Comparison of ENCODE assay signal across 8 mouse cellular contexts in the genomic region with DNA sequence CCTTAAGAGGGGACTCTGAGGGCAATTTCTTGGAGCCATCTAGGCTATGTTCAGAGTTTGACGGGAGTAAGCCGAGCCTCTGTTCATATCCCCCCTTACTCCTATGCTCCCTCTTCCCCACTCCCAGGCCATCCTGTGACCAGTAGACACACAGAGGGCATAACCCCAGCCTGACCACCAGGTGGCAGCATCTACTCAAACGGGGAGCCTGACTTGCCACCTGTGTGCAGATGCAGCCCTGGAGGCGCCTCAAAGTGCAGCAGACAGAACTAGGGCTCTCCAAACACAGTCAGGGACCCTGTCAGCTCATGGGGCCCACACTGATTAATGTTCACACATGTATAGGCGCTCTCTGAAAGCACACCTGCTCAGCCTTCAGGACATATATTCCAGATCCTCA. TPM values are rescaled to one million over a fixed set of nuclear protein-coding genes. Genes with fewer than 3 reads are reported as not detected.
DNase-seq lines count a peak whose midpoint lies in the region; ATAC-seq lines count a peak whose summit lies in the region.

No protein-coding gene starts in this region.

- 10% methylated on average over 5 of the region's 5 CpGs for WGBS in intestine, embryonic 14.5 days
- WGBS in limb, embryonic 13.5 days: 4% methylated on average over 5 of the region's 5 CpGs
- 8% methylated on average over 5 of the region's 5 CpGs for WGBS in midbrain, embryonic 15.5 days

- peaks cover 8% of the 10 kb centered on the region; the same call in 1 of the 2 replicates for H3K27me3 ChIP-seq in intestine, embryonic 14.5 days (replicated peaks; ENCODE audit: control insufficient read depth, insufficient read depth, low read length)
- peaks cover 25% of the 10 kb centered on the region for H3K27me3 ChIP-seq in limb, embryonic 13.5 days
- peaks cover 11% of the 10 kb centered on the region; the same call in 1 of the 2 replicates for H3K27me3 ChIP-seq in midbrain, embryonic 15.5 days (replicated peaks)

- peak; percentile 67 to 75 for DNase-seq in left cerebral cortex, adult 18-20 months (ENCODE audit: low spot score in 2 of 2)
- no peak for DNase-seq in left cerebral cortex, adult 11 months (ENCODE audit: low spot score)
- DNase-seq in gastrocnemius, postnatal 14 days: peak; percentile 83
- DNase-seq in intestine, embryonic 14.5 days (ENCODE audit: low spot score): peak; percentile 92
- DNase-seq in spleen, postnatal 10 days (ENCODE audit: low spot score in 2 of 2): peak; percentile 85 to 93

- no peaks in the 10 kb centered on the region for H3K36me3 ChIP-seq in intestine, embryonic 14.5 days (ENCODE audit: control insufficient read depth, insufficient read depth, low read length)
- H3K36me3 ChIP-seq in limb, embryonic 13.5 days: no peaks in the 10 kb centered on the region
- H3K36me3 ChIP-seq in midbrain, embryonic 15.5 days (replicated peaks): no peaks in the 10 kb centered on the region

- H3K4me2 ChIP-seq in intestine, embryonic 14.5 days (ENCODE audit: low read length): no peak overlapping the region
- no peak overlapping the region for H3K4me2 ChIP-seq in limb, embryonic 13.5 days (replicated peaks)
- H3K4me2 ChIP-seq in midbrain, embryonic 15.5 days: no peak overlapping the region

- ATAC-seq in common myeloid progenitor, adult 5-6 weeks (replicated peaks; ENCODE audit: low read depth, poor library complexity, severe bottlenecking): peak; percentile 64
- peak; percentile 72 for ATAC-seq in intestine, embryonic 14.5 days (replicated peaks; ENCODE audit: low FRiP score, low TSS enrichment, low read depth)
- ATAC-seq in limb, embryonic 13.5 days (ENCODE audit: low FRiP score, low read depth): peak; percentile 58; the same call in 1 of the 2 replicates
- peak; percentile 48 for ATAC-seq in midbrain, embryonic 15.5 days (replicated peaks)

- H3K9me3 ChIP-seq in intestine, embryonic 14.5 days (ENCODE audit: control insufficient read depth, low read length): no peaks in the 10 kb centered on the region
- no peaks in the 10 kb centered on the region for H3K9me3 ChIP-seq in limb, embryonic 13.5 days
- H3K9me3 ChIP-seq in midbrain, embryonic 15.5 days: no peaks in the 10 kb centered on the region

- no peak overlapping the region for H3K4me3 ChIP-seq in intestine, embryonic 14.5 days (ENCODE audit: low read depth, low read length)
- H3K4me3 ChIP-seq in limb, embryonic 13.5 days: no peak overlapping the region
- no peak overlapping the region for H3K4me3 ChIP-seq in midbrain, embryonic 15.5 days

- H3K9ac ChIP-seq in intestine, embryonic 14.5 days (ENCODE audit: low read length): no peak overlapping the region
- no peak overlapping the region for H3K9ac ChIP-seq in limb, embryonic 13.5 days
- H3K9ac ChIP-seq in midbrain, embryonic 15.5 days: no peak overlapping the region

- no peak overlapping the region for H3K27ac ChIP-seq in intestine, embryonic 14.5 days (ENCODE audit: low read depth)
- no peak overlapping the region for H3K27ac ChIP-seq in limb, embryonic 13.5 days
- no peak overlapping the region for H3K27ac ChIP-seq in midbrain, embryonic 15.5 days

- intact Hi-C loops in gastrocnemius, postnatal 14 days (cut with DNase I; ENCODE audit: low total_unique reads): loop anchor here (2.0 to 10.0 kb wide), 3 partner anchors 60 to 162 kb away; a partner anchor contains a TSS

- peaks cover 12% of the 10 kb centered on the region for H3K4me1 ChIP-seq in intestine, embryonic 14.5 days (replicated peaks; ENCODE audit: control insufficient read depth, insufficient read depth, low read length)
- H3K4me1 ChIP-seq in limb, embryonic 13.5 days: peaks cover 22% of the 10 kb centered on the region
- peaks cover 18% of the 10 kb centered on the region for H3K4me1 ChIP-seq in midbrain, embryonic 15.5 days

RNA-seq across cellular contexts. Expression of a gene that starts 8.8 kb away (rescaled TPM):
- 10 to 100 TPM; 35.6 to 37.5 TPM for total RNA-seq in left cerebral cortex, adult 18-20 months (2021)
- 53.0 and 72.2 TPM in 2 replicates for total RNA-seq in common myeloid progenitor, adult 5-6 weeks (2017)
- 1 to 10 TPM; 8.4 to 8.6 TPM for total RNA-seq in gastrocnemius, postnatal 14 days (2021)
- polyA plus RNA-seq in intestine, embryonic 14.5 days (2014; fragmentation: Nextera tagmentation; extraction: Ambion mirVana): 4.2 and 6.4 TPM in 2 replicates
- 0.80 and 1.1 TPM in 2 replicates for polyA plus RNA-seq in limb, embryonic 13.5 days (2015; fragmentation: Nextera tagmentation; extraction: Ambion mirVana)
- polyA plus RNA-seq in midbrain, embryonic 15.5 days (2015; fragmentation: Nextera tagmentation; extraction: Ambion mirVana): 1.5 and 1.8 TPM in 2 replicates
